Mouse (Mus musculus): Measurements from ENCODE around the gene Nme7. TPM values are rescaled to one million over a fixed set of nuclear protein-coding genes. Genes with fewer than 3 reads are reported as not detected.

The Nme7 gene
- polyA plus RNA-seq, 1 experiment from 2014 or later = 40.5 TPM

GRCm38 (mm10) chr1:164357995-164358394 is 54.1 kb downstream of the Nme7 start:
- ATAC-seq (replicated peaks; ENCODE audit: low FRiP score) (no peak), DNase-seq (ENCODE audit: low spot score) (no peak)
- H3K4me2 ChIP-seq (ENCODE audit: low read depth, low read length, severe bottlenecking) = no peak overlapping the region
- no peaks in the 10 kb centered on the region for H3K36me3 ChIP-seq (ENCODE audit: control insufficient read depth, insufficient read depth, low read length)
- WGBS = 67% methylated on average over 3 of the region's 3 CpGs
- peaks cover 3% of the 10 kb centered on the region; the same call in 1 of the 2 replicates for H3K4me1 ChIP-seq (replicated peaks; ENCODE audit: control insufficient read depth, insufficient read depth, low read length)
- H3K27ac ChIP-seq (ENCODE audit: low read depth, low read length) = no peak overlapping the region
- H3K27me3 ChIP-seq (ENCODE audit: control insufficient read depth, insufficient read depth, low read length) = no peaks in the 10 kb centered on the region
- no peak overlapping the region for H3K4me3 ChIP-seq (ENCODE audit: low read depth, low read length)
- no peaks in the 10 kb centered on the region for H3K9me3 ChIP-seq (ENCODE audit: control insufficient read depth, low read length)
- no peak overlapping the region for H3K9ac ChIP-seq (ENCODE audit: low read length)

DNA sequence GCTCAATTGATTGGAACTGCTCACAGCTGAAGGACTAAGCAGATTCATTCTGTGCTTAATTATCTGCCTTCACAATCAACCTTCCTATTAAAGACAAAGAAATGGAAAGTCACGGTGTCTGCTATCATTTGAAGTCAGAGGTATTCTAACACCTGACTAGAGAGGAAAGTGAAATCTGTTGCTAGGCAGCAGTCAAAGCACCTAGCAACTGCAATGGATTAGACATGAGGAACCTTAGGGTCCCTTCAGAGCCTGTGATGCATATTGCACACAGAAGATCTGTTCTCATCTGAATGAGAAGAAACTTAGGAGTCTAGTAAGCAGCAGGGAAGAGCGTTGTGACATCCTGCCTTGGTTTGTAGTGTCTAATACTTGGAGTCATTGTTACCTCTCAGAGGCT is 58.1 kb downstream of the Nme7 start:
- ATAC-seq (replicated peaks; ENCODE audit: low FRiP score) (no peak), DNase-seq (ENCODE audit: low spot score) (no peak)
- Histone ChIP-seq H3K4me3 (ENCODE audit: low read depth, low read length) (no peak overlapping the region), H3K4me1 (replicated peaks; ENCODE audit: control insufficient read depth, insufficient read depth, low read length) (peaks cover 3% of the 10 kb centered on the region; the same call in 1 of the 2 replicates), H3K9me3 (ENCODE audit: control insufficient read depth, low read length) (no peaks in the 10 kb centered on the region), H3K27ac (ENCODE audit: low read depth, low read length) (no peak overlapping the region), H3K36me3 (ENCODE audit: control insufficient read depth, insufficient read depth, low read length) (no peaks in the 10 kb centered on the region), H3K9ac (ENCODE audit: low read length) (no peak overlapping the region), H3K27me3 (ENCODE audit: control insufficient read depth, insufficient read depth, low read length) (no peaks in the 10 kb centered on the region), H3K4me2 (ENCODE audit: low read depth, low read length, severe bottlenecking) (no peak overlapping the region)
- 63% methylated on average over 2 of the region's 2 CpGs for WGBS

DNA sequence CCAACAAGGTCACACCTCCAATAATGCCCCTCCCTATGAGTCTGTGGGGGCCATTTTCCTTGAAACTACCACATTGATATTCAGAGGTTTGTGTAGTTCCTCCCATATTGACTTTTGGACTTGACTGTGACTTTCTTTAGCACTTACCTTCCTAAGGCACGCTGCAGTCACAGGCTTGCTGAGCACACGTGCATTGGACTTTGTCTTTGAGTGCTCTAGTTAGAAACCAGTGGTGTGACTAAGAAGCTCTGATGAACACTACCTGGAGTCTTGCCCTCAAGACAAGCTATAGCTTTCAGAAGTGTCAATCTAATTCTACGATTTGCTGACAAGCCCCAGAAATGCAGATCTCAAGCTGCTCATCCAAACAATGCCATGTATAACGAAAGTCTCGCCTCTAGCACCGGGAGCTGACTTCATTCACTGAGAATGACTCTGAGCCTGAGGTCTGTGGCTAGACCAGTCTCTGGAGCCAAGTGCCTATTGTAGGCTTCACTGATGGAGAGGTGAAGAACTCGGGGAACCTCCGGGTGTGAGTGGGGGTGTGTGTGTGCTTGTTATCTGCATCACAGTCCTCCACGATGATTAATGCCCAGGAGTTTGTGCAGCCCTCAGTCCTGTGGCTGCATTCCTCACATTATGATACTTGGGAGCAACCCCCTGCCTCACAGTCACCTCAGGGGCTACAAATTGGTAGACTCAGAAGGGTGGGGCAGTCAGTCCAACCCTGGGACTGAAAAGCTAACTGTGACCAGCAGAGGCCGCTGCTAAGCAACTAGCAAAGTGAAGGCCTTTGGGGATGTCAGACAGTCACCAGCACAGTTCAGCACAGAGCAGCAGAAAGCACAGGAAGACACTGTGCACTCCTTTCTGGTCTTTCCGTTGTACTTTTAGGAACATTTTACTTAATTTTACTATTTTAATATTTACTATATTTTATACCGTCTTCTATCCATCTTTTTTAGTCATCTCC is 62.5 kb downstream of the Nme7 start:
- no peak overlapping the region for H3K4me3 ChIP-seq (ENCODE audit: low read depth, low read length)
- H3K36me3 ChIP-seq (ENCODE audit: control insufficient read depth, insufficient read depth, low read length) = no peaks in the 10 kb centered on the region
- H3K27ac ChIP-seq (ENCODE audit: low read depth, low read length) = no peak overlapping the region
- no peak overlapping the region for H3K9ac ChIP-seq (ENCODE audit: low read length)
- H3K4me2 ChIP-seq (ENCODE audit: low read depth, low read length, severe bottlenecking) = no peak overlapping the region
- DNase-seq (ENCODE audit: low spot score) (peak; percentile 79), ATAC-seq (replicated peaks; ENCODE audit: low FRiP score) (peak; percentile 87)
- 73% methylated on average over 12 of the region's 12 CpGs for WGBS
- H3K9me3 ChIP-seq (ENCODE audit: control insufficient read depth, low read length) = no peaks in the 10 kb centered on the region
- peaks cover 3% of the 10 kb centered on the region; the same call in 1 of the 2 replicates for H3K4me1 ChIP-seq (replicated peaks; ENCODE audit: control insufficient read depth, insufficient read depth, low read length)
- no peaks in the 10 kb centered on the region for H3K27me3 ChIP-seq (ENCODE audit: control insufficient read depth, insufficient read depth, low read length)

DNA sequence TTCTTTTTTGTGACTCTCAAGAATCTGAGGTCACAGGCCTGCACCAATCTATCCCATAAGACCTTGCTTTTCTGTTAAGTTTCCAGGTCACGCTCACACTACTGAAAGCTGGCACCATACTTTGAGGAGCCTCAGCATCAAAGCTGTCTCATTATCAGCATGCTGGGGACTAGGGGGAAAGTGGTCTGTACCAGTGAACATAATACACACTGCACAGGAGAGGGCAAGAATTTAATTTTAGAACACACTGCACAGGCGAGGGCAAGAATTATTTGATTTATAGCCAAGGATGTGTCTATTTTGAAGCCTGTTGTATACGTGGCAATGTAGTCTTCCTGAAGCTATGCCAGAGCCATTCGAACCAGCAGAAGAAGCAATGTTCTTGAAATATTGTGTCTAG is 64.2 kb downstream of the Nme7 start:
- WGBS = 92% methylated on average over 4 of the region's 4 CpGs
- H3K4me2 ChIP-seq (ENCODE audit: low read depth, low read length, severe bottlenecking) = no peak overlapping the region
- no peaks in the 10 kb centered on the region; the same call in 1 of the 2 replicates for H3K36me3 ChIP-seq (ENCODE audit: control insufficient read depth, insufficient read depth, low read length)
- H3K9me3 ChIP-seq (ENCODE audit: control insufficient read depth, low read length) = no peaks in the 10 kb centered on the region
- no peak overlapping the region for H3K9ac ChIP-seq (ENCODE audit: low read length)
- no peaks in the 10 kb centered on the region for H3K4me1 ChIP-seq (replicated peaks; ENCODE audit: control insufficient read depth, insufficient read depth, low read length)
- H3K27ac ChIP-seq (ENCODE audit: low read depth, low read length) = no peak overlapping the region
- H3K27me3 ChIP-seq (ENCODE audit: control insufficient read depth, insufficient read depth, low read length) = no peaks in the 10 kb centered on the region
- DNase-seq (ENCODE audit: low spot score) (no peak), ATAC-seq (replicated peaks; ENCODE audit: low FRiP score) (no peak)
- no peak overlapping the region for H3K4me3 ChIP-seq (ENCODE audit: low read depth, low read length)

- no peak overlapping the region for H3K4me2 ChIP-seq (ENCODE audit: low read depth, low read length, severe bottlenecking)
- no peaks in the 10 kb centered on the region for H3K27me3 ChIP-seq (ENCODE audit: control insufficient read depth, insufficient read depth, low read length)
- H3K36me3 ChIP-seq (ENCODE audit: control insufficient read depth, insufficient read depth, low read length) = no peaks in the 10 kb centered on the region; the same call in 1 of the 2 replicates
- 91% methylated on average over 2 of the region's 2 CpGs for WGBS
- H3K4me3 ChIP-seq (ENCODE audit: low read depth, low read length) = no peak overlapping the region
- H3K9me3 ChIP-seq (ENCODE audit: control insufficient read depth, low read length) = no peaks in the 10 kb centered on the region
- H3K9ac ChIP-seq (ENCODE audit: low read length) = no peak overlapping the region
- no peaks in the 10 kb centered on the region for H3K4me1 ChIP-seq (replicated peaks; ENCODE audit: control insufficient read depth, insufficient read depth, low read length)
- DNase-seq (ENCODE audit: low spot score) = no peak
- H3K27ac ChIP-seq (ENCODE audit: low read depth, low read length) = no peak overlapping the region
- ATAC-seq (replicated peaks; ENCODE audit: low FRiP score) = no peak
Measured at GRCm38 (mm10) chr1:164369781-164370180, 65.9 kb downstream of the Nme7 start.

DNA sequence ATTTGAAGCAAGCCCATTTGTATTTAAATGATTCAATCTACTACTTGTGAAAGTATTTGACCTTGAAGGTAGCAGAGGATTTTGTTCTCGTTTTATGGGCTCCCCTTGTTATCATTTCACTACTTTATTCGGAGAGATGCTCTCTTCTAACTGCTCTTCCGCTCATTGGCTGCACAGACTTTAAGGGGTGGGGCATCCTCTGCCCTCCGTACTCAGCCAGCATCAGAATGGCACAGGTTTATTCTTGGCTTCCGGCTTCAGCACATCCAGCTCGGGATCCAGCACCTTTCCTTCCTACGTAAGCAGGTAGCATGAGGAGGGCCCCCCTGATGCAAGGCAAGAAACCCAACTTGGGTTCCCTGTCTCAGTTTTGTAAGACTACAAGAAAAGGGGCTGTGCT is 69.1 kb downstream of the Nme7 start:
- Histone ChIP-seq H3K4me2 (ENCODE audit: low read depth, low read length, severe bottlenecking) (no peak overlapping the region), H3K4me1 (replicated peaks; ENCODE audit: control insufficient read depth, insufficient read depth, low read length) (no peaks in the 10 kb centered on the region), H3K9me3 (ENCODE audit: control insufficient read depth, low read length) (no peaks in the 10 kb centered on the region), H3K36me3 (ENCODE audit: control insufficient read depth, insufficient read depth, low read length) (no peaks in the 10 kb centered on the region; the same call in 1 of the 2 replicates), H3K27me3 (ENCODE audit: control insufficient read depth, insufficient read depth, low read length) (no peaks in the 10 kb centered on the region), H3K27ac (ENCODE audit: low read depth, low read length) (no peak overlapping the region), H3K9ac (ENCODE audit: low read length) (no peak overlapping the region), H3K4me3 (ENCODE audit: low read depth, low read length) (no peak overlapping the region)
- WGBS = 88% methylated on average over 7 of the region's 7 CpGs
- ATAC-seq (replicated peaks; ENCODE audit: low FRiP score) = no peak
- DNase-seq (ENCODE audit: low spot score) = no peak

DNA sequence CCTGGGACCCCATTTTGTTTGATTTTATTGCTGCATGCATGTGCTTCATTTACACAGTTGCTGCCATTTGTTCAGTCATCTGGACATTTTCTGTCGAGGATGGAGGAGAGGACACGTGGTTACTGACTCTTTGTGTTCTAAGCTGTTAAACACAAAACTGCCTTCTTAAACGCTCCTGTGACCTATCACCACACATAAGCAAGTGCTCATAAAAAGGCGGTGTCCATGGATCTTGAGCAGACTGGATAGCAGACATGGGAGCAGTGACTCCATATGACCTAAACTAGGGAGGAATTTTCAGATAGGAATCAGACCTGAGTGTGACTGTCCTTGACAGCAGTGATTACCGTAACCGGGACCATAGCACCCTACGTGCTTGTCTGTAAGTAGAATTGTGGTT is 70.1 kb downstream of the Nme7 start:
- Histone ChIP-seq H3K36me3 (ENCODE audit: control insufficient read depth, insufficient read depth, low read length) (no peaks in the 10 kb centered on the region; the same call in 1 of the 2 replicates), H3K27me3 (ENCODE audit: control insufficient read depth, insufficient read depth, low read length) (no peaks in the 10 kb centered on the region), H3K9ac (ENCODE audit: low read length) (no peak overlapping the region), H3K27ac (ENCODE audit: low read depth, low read length) (no peak overlapping the region), H3K9me3 (ENCODE audit: control insufficient read depth, low read length) (no peaks in the 10 kb centered on the region), H3K4me3 (ENCODE audit: low read depth, low read length) (no peak overlapping the region), H3K4me2 (ENCODE audit: low read depth, low read length, severe bottlenecking) (no peak overlapping the region), H3K4me1 (replicated peaks; ENCODE audit: control insufficient read depth, insufficient read depth, low read length) (no peaks in the 10 kb centered on the region)
- DNase-seq (ENCODE audit: low spot score) = no peak
- WGBS = 93% methylated on average over 7 of the region's 7 CpGs
- ATAC-seq (replicated peaks; ENCODE audit: low FRiP score) = no peak

GRCm38 (mm10) chr1:164375626-164376025 is 71.7 kb downstream of the Nme7 start:
- ATAC-seq (replicated peaks; ENCODE audit: low FRiP score) = no peak
- no peak overlapping the region for H3K4me2 ChIP-seq (ENCODE audit: low read depth, low read length, severe bottlenecking)
- H3K4me3 ChIP-seq (ENCODE audit: low read depth, low read length) = no peak overlapping the region
- H3K36me3 ChIP-seq (ENCODE audit: control insufficient read depth, insufficient read depth, low read length) = no peaks in the 10 kb centered on the region; the same call in 1 of the 2 replicates
- no peak overlapping the region for H3K27ac ChIP-seq (ENCODE audit: low read depth, low read length)
- WGBS = 95% methylated on average over 9 of the region's 9 CpGs
- no peaks in the 10 kb centered on the region for H3K27me3 ChIP-seq (ENCODE audit: control insufficient read depth, insufficient read depth, low read length)
- H3K9ac ChIP-seq (ENCODE audit: low read length) = no peak overlapping the region
- no peaks in the 10 kb centered on the region for H3K4me1 ChIP-seq (replicated peaks; ENCODE audit: control insufficient read depth, insufficient read depth, low read length)
- no peak for DNase-seq (ENCODE audit: low spot score)
- no peaks in the 10 kb centered on the region for H3K9me3 ChIP-seq (ENCODE audit: control insufficient read depth, low read length)
